Mouse (Mus musculus): ENCODE data around the gene Tsr3.

- TF ChIP-seq GATA1 (IDR thresholded peaks at IDR 0.05; ENCODE audit: low read length) (no peak), TAL1 (IDR thresholded peaks at IDR 0.05; ENCODE audit: low read length) (no peak)
These were observed 17.9 kb downstream of the Tsr3 start for GRCm38 (mm10) chr17:25257804-25258261.
